Mouse (Mus musculus): ENCODE measurements at regions not wholly inside any gene's neighbourhood (a gene's known extent, or its start where the extent isn't known, plus 50 kb on each side); places are given as distances from the start of the nearest gene placed in this dataset.

GRCm38 (mm10) chr2:30539305-30539704, 55.5 kb upstream of the Cstad start:
- TF ChIP-seq GATA1 (IDR thresholded peaks at IDR 0.05; ENCODE audit: low read length) (no peak), TAL1 (IDR thresholded peaks at IDR 0.05; ENCODE audit: low read length) (no peak)
